Mouse (Mus musculus): ENCODE measurements around the gene Snw1. TPM values are rescaled to one million over a fixed set of nuclear protein-coding genes. Genes with fewer than 3 reads are reported as not detected.
A peak's percentile ranks its signal among the peaks of the same experiment; 100 is the strongest.

Gene Snw1
- polyA plus RNA-seq, 1 experiment: 8.9 TPM

GRCm38 (mm10) chr12:87426354-87427031 lies 45.6 kb downstream of the Snw1 start:
- 88% methylated on average over 5 of the region's 5 CpGs for WGBS
- no peak for DNase-seq (ENCODE audit: low read depth, low spot score)

- WGBS: 64% methylated on average over 3 of the region's 3 CpGs
Measured at GRCm38 (mm10) chr12:87424516-87424915, 47.6 kb downstream of the Snw1 start.

GRCm38 (mm10) chr12:87423700-87424099 lies 48.4 kb downstream of the Snw1 start:
- 39% methylated on average over 1 of the region's 1 CpGs for WGBS

More at GRCm38 (mm10) chr12:87424516-87424915, 47.6 kb downstream of the Snw1 start:
- no peak for DNase-seq (ENCODE audit: low read depth, low spot score)

GRCm38 (mm10) chr12:87421708-87422507 lies 50.2 kb downstream of the Snw1 start:
- no peak for DNase-seq (ENCODE audit: low read depth, low spot score)
- WGBS: 51% methylated on average over 5 of the region's 5 CpGs

More at GRCm38 (mm10) chr12:87423700-87424099, 48.4 kb downstream of the Snw1 start:
- DNase-seq (ENCODE audit: low read depth, low spot score): no peak

- DNase-seq (ENCODE audit: low read depth, low spot score): no peak
- WGBS: 41% methylated on average over 12 of the region's 12 CpGs
Measured at GRCm38 (mm10) chr12:87419974-87420485, 52.0 kb downstream of the Snw1 start.

GRCm38 (mm10) chr12:87418921-87419320 lies 53.2 kb downstream of the Snw1 start:
- no peak for DNase-seq (ENCODE audit: low read depth, low spot score)

GRCm38 (mm10) chr12:87416690-87417089 lies 55.4 kb downstream of the Snw1 start:
- DNase-seq (ENCODE audit: low read depth, low spot score): no peak
- 18% methylated on average over 7 of the region's 7 CpGs for WGBS

More at GRCm38 (mm10) chr12:87418921-87419320, 53.2 kb downstream of the Snw1 start:
- 79% methylated on average over 5 of the region's 5 CpGs for WGBS

- WGBS: 74% methylated on average over 4 of the region's 4 CpGs
- DNase-seq (ENCODE audit: low read depth, low spot score): no peak
Measured at GRCm38 (mm10) chr12:87415358-87415757, 56.7 kb downstream of the Snw1 start.

GRCm38 (mm10) chr12:87413179-87413790 lies 58.8 kb downstream of the Snw1 start:
- WGBS: 21% methylated on average over 4 of the region's 4 CpGs
- no peak for DNase-seq (ENCODE audit: low read depth, low spot score)

- 10% methylated on average over 7 of the region's 7 CpGs for WGBS
- DNase-seq (ENCODE audit: low read depth, low spot score): no peak
Measured at GRCm38 (mm10) chr12:87410999-87411398, 61.1 kb downstream of the Snw1 start.

GRCm38 (mm10) chr12:87409123-87409522 lies 63.0 kb downstream of the Snw1 start:
- WGBS: 38% methylated on average over 4 of the region's 4 CpGs
- peak; percentile 78 for DNase-seq (ENCODE audit: low read depth, low spot score)

- peak; percentile 70 for DNase-seq (ENCODE audit: low read depth, low spot score)
Measured at GRCm38 (mm10) chr12:87407869-87408605, 64.0 kb downstream of the Snw1 start.

GRCm38 (mm10) chr12:87405721-87406120 lies 66.4 kb downstream of the Snw1 start:
- DNase-seq (ENCODE audit: low read depth, low spot score): no peak
- WGBS: 27% methylated on average over 3 of the region's 3 CpGs

More at GRCm38 (mm10) chr12:87407869-87408605, 64.0 kb downstream of the Snw1 start:
- WGBS: 12% methylated on average over 21 of the region's 21 CpGs

- DNase-seq (ENCODE audit: low read depth, low spot score): peak; percentile 85
- 37% methylated on average over 4 of the region's 4 CpGs for WGBS
Measured at GRCm38 (mm10) chr12:87405165-87405564, 66.9 kb downstream of the Snw1 start.

GRCm38 (mm10) chr12:87401883-87402282 lies 70.2 kb downstream of the Snw1 start:
- no peak for DNase-seq (ENCODE audit: low read depth, low spot score)
- 67% methylated on average over 6 of the region's 6 CpGs for WGBS

GRCm38 (mm10) chr12:87399119-87399819 lies 72.8 kb downstream of the Snw1 start:
- no peak for DNase-seq (ENCODE audit: low read depth, low spot score)

More at GRCm38 (mm10) chr12:87399119-87399819, 72.8 kb downstream of the Snw1 start:
- 30% methylated on average over 10 of the region's 10 CpGs for WGBS

Measured in large intestine, adult 2 months (tissue).